Mouse (Mus musculus) adrenal gland, adult 18-20 months (tissue): ENCODE data around the gene Setd4. TPM values are rescaled to one million over a fixed set of nuclear protein-coding genes. Genes with fewer than 3 reads are reported as not detected.
A peak's percentile ranks its signal among the peaks of the same experiment; 100 is the strongest.
"Not testable (repeated sequence)": the region's sequence is repeated elsewhere in the genome, so short reads cannot be mapped to it uniquely, and the experiment has no call there.

Source experiments
- DNase-seq, 2 experiments: peaks; one replicate each; pipeline ENCODE4 v3.0.0; 2021 to 2022; ENCODE audit warnings: low spot score in 2 of 2
- long read RNA-seq, 2 experiments: library from polyadenylated mRNA; stranded (forward); transcript quantifications; one replicate each; pipeline ENCODE4 v2.0.0; 2021
- total RNA-seq, 2 experiments: library from RNA; stranded (reverse); gene quantifications; 1 replicate in 1 of 2; 2 replicates in 1 of 2; pipeline ENCODE4 v1.2.3; 2021

The Setd4 gene
- 1 to 10 TPM; 2.9 to 8.1 TPM for total RNA-seq
- long read RNA-seq, experiment 1, partial matches to known transcripts = 0 of 1 reads
- long read RNA-seq, experiment 1, other reads (novel, unspliced or antisense) = 1 of 1 reads
- long read RNA-seq, experiment 2, partial matches to known transcripts = 0 of 6 reads
- long read RNA-seq, experiment 2, other reads (novel, unspliced or antisense) = 6 of 6 reads

DNA sequence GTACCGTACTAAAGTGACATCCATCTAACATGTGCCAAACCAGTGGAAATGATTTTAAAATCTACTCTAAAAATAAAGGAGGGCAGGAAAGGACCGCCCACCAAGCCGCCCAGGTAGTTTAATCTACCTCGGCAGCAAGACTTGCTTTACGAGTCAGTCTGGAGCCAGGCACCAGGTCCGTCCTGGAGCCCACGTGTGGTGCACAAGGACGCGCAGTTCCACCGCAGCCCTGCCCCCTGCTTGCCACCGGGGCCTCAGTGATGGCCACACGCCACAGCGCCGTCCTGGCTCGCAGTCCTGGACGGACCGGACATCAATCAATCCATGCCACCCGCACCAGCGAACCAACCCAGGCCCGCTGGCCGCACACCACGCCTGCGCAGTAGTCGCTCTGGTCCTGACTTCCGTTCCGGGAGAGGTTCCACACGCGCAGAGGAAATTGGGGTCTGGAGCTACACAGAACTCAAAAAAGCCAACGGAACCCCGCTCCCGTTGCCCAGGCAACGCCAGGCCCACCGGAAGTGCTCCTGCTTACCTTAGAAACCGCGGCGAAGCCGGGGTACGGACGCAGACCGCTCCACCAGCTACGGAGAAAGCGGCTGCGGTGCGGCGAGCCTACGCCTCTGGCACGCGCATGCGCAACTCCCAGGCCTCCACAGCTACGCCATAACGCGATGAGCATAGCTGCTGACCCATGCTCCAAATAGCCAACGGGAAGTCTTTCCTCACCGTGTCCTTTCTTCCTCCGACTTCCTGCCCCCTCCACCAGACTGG is at the start of gene Setd4:
Gene Setd4, minus strand, starts transcription at position 625 of the 774 bp plus-strand sequence.
- DNase-seq = peak; percentile 91 to 92

DNA sequence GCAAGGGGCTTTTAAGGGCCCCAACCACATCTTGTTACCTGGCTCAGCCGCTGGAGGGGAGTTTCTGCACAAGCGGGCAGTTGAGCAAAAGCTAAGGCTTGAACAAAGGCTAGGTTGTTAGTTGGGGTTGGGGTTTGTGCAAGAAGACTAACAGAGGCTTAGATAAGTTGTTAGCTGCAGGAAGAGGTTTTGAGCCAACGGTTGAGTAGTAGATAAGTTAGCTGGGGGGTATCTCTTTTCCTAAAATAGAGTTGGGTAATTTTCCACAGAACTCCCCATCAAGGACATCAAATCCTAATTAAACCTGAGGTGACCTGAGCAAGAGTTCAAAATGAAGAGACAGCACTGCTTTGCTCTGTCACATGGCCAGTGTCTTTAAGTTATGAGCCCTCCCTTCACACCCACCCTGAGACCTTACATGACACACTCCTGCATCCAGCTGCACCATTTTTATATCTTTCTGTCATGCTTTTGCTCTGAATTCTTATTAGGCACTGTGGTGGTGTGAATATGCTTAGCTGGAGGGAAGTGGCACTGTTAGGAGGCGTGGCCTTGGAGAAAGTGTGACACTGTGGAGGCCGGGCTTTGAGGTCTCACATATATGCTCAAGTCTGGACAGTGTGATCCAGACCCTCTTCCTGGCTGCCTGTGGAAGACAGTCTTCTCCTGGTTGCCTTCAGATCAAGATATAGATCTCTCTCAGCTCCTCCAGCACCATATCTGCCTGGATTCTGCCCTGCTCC is 44.7 kb upstream of the Setd4 start:
- no peak for DNase-seq

DNA sequence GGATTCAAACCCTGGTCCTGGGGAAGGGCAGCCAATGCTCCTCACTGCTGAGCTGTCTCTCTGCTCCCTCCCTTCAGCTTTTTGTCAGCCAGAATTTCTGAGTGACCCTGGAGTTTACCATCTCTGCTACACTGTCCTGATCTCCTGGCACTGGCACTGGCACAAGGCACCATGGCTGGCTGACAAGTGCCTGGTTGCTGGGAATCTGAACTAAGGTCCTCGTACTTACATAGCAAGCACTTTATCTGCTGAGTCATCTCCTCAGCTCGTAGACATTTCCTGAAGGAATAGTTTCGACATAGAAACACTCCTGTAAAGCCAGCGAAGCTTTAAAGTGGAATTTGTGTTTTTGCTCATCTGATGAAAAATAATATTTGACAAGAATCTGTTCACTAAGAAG is 40.1 kb upstream of the Setd4 start:
- DNase-seq = no peak

DNA sequence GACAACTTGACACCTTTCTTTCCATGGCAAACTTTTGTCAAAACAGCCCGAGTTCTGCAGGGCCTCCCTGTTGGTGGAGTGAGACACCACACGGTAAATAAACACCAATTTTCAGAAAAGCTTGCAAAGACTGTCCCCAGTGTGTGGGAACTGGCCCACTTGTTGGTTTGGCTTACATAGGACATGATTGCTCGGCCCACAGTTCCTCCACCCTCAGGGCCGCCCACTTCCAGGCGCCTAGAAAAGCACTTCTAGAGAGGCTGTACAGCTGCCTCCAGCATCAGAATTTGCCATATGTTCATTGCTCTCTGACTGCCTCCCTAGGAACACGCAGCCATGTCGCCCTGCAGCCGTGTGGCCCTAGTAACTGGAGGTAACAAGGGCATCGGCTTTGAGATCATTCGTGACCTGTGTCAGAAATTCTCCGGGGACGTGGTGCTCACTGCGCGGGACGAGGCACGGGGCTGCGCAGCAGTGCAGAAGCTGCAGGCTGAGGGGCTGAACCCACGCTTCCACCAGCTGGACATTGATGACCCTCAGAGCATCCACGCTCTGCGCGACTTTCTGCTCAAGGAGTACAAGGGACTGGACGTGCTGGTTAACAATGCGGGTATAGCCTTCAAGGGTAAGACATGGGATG is 24.0 kb upstream of the Setd4 start, which contains the start of gene Gm5678:
Gene Gm5678, plus strand, starts transcription at position 337 of the 640 bp plus-strand sequence.
- no peak for DNase-seq

DNA sequence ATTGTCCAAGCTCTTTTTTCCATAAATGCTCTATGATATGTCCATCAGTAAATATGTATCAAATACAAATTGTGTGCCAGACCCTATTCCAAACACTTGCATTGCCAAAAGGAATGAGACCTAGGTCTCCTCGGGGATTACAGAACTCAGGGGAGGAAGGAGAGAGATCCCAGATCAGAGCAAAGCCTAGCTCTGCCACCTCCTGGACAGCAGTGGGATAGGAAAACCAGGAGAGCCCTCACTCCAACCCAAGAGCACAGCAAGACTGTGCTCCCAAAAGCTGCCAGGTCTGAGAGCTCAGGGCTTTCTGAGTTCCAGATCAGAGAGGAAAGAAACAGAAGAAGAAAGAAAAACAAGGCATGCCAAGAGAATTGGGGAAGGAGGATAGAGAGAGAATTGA is 22.9 kb upstream of the Setd4 start:
- DNase-seq = no peak

DNA sequence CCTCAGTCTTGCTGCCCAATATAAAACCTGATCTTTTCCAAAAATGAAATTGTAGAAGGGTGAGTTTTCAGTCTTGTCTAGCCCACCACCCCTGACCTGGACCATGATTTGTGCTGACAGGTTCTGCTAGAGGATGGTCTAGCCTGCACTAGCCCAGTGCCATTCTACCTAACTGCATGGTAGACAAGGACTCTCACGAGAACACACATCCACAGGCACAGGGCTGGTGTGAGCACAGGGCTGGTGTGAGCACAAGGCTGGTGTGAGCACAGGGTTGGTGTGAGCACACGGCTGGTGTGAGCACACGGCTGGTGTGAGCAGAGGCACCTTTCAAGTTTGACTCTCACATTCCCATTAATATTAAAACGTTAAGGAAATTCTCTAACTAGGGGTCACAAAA is 20.8 kb upstream of the Setd4 start:
- DNase-seq = no peak

DNA sequence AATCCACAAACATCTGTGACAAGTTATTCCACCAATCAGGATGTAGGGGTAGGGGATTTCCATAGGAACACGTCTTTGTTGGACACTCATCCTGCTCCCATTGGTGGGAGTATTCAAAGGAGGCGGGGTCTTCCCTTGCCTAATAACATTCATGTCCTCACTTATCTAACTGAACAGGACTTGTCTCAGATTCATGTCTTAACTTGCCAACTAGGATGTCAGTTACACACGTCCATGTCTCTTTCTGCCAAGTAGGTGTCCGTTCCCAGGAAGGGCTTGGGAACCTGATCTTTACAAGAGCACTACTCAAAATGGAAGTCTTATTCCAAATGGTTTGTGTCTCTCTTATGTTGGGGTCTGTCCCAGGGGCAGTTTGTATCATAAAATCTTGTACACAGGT is 19.9 kb upstream of the Setd4 start:
- DNase-seq = not testable (repeated sequence)

DNA sequence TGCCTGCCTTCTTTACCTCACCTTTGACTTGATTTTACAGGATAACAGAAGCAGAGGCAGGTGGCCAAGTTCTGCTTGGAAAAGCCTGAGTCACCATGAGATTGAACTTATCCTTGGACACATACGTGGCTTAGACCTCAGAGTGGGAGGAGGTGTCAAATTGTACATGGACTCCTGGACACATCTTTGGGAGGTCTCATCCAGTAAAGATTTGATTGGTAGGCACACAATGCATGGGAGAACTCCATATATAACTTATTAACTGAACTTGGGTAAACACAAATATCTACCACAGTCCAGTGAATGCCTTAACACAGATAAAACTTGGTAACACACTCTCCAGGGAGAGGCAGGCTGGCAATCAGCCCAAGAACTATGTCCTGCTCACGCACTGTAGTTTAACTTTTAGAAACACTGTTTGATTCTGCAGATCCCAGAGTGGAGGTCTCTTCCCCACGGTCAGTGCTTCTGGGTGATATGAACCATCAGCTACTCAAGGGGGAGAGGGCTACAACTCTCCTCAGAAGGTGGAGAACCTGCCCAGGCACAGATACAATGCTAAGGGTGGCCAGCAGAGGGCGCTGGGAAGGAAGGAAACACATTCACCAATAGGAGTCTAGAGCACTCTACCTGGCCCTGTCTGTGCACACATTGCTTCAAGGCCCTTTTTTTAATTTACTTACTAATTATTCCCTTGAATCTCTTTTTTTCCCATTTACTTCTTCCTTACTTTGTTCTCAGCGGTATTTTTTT is 11.4 kb upstream of the Setd4 start:
- DNase-seq = peak; percentile 75 to 78

DNA sequence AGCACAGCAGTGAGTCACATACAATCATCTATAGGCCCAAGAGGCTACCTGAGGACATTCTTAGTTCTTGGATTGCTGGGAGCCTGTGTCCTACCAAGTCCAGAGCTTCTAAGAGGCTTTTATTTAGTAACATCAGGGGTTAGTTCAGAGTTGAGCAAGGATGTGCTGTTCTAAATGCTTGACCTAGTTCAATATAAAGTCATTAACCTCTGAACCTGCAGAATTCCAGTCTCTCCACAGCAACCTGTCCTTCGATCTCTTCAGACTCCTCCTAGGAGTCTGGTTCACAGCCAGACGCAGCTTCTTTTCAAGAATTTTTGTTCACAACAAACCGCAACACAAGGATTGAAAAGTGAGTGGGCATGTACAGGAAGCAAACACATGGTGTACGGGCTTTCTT is 7.1 kb upstream of the Setd4 start:
- no peak for DNase-seq

DNA sequence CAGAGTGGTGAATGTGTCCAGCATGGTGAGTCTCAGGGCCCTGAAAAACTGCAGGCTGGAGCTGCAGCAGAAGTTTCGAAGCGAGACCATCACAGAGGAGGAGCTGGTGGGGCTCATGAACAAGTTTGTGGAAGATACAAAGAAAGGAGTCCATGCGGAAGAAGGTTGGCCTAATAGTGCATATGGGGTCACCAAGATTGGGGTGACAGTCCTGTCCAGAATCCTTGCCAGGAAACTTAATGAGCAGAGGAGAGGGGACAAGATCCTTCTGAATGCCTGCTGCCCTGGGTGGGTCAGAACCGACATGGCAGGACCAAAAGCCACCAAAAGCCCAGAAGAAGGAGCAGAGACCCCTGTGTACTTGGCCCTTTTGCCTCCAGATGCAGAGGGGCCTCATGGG is 5.9 kb upstream of the Setd4 start:
- no peak for DNase-seq

DNA sequence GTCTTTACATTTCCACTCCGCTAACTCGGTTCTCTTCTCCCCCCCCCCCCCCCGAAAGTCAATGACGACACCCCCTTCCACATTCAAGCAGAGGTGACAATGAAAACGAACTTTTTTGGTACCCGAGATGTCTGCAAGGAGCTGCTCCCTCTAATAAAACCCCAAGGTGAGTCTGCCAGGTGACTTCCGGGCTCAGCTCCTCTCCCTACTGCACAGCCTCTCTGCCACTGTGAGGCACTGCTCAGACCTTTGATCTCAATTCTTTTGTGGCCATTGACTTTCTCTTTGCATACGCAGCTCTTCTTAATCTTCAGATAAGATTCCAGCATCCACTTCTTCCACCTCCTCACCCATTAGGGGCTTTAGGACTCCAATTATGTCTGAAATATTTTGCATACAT is 4.9 kb upstream of the Setd4 start:
- no peak for DNase-seq

DNA sequence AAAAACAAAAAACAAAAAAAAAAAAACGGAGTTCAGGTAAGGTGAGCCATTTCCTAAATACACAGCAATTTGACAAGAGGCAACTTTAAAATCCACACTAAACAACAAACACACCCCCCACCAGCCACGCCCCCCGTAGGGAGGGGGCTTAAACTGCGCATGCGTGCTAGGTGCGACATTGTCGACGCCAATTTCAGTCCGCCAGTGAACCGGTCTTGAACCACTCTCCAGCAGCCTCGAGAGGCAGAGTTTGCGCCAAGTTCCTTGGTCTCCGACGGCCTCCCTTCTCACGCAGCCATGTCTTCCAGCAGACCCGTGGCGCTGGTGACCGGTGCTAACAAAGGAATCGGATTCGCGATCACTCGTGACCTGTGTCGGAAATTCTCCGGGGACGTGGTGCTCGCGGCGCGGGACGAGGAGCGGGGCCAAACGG is 3.8 kb upstream of the Setd4 start:
- peak; percentile 89 to 92 for DNase-seq

DNA sequence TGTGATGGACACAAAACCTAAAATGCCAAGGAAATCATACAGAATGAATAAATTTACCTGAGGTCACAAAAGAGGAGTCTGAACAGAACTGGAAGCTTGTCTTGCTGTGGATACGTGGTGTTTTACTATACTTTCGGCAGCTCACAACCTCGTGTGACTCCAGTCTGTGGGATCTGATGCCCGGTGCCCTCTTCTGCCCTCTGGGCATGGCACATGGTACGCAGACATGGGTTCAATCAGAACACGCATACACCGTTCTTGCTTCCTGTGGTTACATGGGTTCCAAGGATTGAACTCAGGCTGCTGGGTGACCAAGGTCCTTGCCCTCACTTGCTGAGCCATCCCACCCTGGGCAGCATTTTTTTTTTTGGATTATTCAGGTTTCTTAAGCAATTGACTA is 2.3 kb upstream of the Setd4 start:
- DNase-seq = no peak

DNA sequence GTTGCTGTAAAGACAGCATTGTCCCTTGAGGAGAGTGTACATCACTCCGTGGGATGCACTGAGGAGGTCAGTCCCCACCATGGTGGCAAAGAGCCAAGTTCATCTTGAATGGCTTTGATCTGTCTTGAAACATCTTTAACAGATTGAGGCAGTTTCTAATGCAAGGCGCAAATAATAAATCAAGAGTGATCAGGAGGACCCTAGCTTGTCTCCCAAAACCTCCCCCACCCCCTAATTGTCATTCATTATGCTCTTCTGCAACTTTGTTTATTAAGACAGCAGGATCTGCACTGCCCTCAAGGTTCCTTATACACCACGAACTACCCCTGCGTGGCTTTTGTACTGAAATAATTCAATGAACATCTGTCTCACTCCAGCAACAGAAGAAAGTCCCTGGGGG is 1.7 kb upstream of the Setd4 start, which contains the start of gene Cbr1:
Gene Cbr1, plus strand, starts transcription at position 301 of the 400 bp plus-strand sequence.
- DNase-seq = no peak

DNA sequence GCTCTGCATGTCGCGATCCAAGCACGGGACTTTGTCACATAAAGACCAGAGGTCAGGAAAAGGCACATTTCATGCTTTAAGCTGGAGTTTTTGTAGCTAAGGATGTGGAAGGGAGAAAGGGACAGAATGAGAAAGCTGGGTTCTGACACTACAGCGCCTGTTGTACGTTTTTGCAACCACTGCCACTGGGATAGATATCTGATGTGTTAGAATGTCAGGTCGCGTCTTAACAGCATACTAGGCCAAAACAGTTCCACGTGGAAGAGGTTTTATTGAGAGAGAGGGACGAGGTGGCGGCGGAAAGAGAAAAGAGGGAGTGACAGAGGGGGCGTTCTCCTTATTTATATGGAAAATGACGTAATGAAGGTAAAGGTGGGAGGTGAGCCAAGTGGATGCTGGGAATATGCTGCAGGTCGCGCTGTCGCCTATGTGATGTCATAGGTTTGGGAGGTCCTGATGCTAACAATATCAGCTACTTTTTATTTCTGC is 662 bp upstream of the Setd4 start:
- DNase-seq = no peak

DNA sequence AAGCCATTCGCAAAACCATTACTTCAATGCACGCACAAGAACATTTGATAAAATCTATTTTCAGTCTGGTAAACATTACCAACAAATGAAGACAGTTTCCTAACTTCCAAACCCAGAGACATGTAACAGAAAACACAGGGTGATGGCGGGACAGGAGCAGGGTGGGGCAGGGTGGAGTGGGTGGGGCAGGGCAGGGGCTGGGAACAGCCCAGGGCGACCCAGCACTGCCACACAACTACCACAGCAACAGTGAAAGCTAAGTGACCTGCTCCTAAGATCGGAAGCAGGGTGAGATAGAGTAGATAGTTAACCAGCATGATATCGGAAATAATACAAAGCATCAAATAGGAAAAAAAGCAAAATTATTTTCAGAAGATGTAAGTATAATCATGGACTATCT is 4.4 kb downstream of the Setd4 start:
- DNase-seq = no peak

DNA sequence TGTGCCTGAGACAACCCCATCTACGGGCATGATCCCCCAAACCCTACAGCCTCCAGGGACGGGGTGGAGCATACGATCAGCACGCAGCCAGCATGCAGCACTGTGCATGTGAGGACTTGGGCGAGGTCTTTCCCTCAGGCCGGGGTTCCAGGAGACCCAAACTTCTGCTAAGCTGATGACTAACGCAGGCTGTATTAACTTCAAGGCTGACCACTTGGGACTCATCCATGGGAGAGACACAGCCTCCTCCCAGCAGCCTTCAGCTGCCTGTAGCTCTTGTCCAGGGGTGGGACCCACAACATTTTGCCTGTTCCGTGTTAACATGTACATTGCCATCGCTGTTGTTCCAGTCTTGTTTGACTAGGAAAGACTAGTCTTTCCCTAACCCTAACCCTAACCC is 6.3 kb downstream of the Setd4 start:
- no peak for DNase-seq

DNA sequence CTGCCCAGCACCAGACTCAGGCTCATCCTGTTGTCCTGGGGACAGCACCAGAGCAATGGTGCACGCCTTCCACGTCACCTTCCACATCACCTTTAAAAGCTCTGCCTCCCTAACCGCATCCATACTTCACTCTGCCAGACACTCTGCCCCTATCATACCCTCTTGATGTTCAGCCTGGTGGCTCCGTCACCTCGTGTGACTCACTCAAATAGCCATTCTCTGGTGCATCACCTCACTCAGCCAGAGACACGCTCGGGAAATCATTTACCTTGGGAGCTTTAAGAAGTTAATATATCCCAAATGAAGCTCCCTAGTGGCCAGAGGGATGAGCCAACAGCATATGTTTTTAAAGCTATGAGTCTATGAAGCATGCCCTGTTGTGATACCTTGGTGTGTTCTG is 7.1 kb downstream of the Setd4 start:
- no peak for DNase-seq

DNA sequence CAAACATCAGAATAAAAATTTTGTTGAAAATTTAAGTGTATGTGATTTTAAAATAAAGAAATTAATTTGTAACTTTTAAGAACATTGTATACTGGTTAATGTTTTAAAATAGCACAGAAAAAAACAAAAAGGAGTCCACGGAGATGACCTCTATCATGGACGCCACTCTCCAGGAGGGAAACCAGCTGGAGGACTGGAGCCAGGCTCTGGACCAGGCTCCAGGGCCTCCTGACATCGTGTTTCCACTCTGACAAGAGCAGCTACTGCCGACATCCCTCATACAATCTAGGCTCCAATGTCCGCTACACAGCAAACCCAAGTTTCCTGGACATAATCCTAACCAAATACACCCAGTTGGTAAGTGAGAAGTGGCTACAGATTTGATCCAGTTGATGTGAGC is 8.1 kb downstream of the Setd4 start:
- no peak for DNase-seq

DNA sequence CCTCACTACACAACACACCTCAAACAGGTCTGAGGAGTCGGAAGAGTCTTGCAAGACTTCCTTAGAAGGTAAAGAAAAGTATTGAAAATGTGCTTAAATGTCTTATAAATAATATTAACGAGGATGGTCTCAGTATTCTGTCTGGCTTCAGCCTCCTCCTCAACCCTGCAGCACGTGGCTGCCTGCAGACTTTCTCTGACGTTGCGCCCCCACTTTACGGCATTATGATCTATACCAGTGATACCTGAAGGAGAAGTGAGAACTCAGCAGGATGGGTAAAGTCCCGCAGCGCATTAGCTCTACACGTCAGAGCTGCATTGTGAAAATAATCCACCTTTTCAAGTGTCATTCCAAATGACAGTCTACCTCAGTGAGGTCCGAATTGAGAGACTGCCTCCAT is 9.4 kb downstream of the Setd4 start:
- no peak for DNase-seq

DNA sequence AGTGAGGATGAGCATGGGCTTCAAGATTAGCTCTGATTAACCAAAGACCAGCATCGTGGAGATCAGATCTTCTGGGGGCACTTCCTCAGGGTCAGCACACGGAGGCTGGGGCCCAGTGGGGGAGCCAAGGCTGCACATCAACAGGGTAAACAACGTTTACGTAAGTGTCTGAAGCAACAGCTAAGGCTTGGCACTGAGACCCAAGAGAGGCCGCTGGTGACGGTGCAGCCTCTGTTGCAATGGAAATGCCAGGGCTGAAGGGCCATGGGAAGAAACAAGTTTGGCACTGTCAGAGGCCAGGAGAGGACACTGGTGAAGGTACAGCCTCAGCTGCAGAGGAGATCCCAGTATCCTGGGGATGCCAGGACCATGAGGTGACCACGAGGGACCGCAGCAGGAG is 10.5 kb downstream of the Setd4 start:
- peak in 1 of 2 experiments; percentile 14 for DNase-seq
